Mouse (Mus musculus) hindbrain, embryonic 13.5 days (tissue): ENCODE measurements around the gene Retreg2. TPM values are rescaled to one million over a fixed set of nuclear protein-coding genes. Genes with fewer than 3 reads are reported as not detected.

Source experiments
- ATAC-seq: fragments of 200-750 bp; cut with Nextera tagmentation; 2 replicates; pipeline ENCODE4 v1.8.0; 2017; ENCODE audit warnings: moderate TSS enrichment; ENCODE audit not compliant: low FRiP score
- H3K27ac ChIP-seq: fragments of 300-500 bp; sonication (generic); 2 replicates; pipeline ENCODE4 v1.5.1; 2015; ENCODE audit warnings: inconsistent platforms, mild to moderate bottlenecking, moderate library complexity
- H3K27me3 ChIP-seq: fragments of 300-500 bp; sonication (generic); 2 replicates; pipeline ENCODE4 v1.6.1; 2015; ENCODE audit warnings: mild to moderate bottlenecking, inconsistent platforms
- H3K36me3 ChIP-seq: fragments of 300-500 bp; sonication (generic); 2 replicates; pipeline ENCODE4 v1.6.1; 2015; ENCODE audit warnings: mild to moderate bottlenecking, inconsistent platforms
- H3K4me1 ChIP-seq: fragments of 300-500 bp; sonication (generic); replicated peaks from 2 replicates; pipeline ENCODE4 v1.6.1; 2015; ENCODE audit warnings: inconsistent platforms
- H3K4me2 ChIP-seq: fragments of 300-500 bp; sonication (generic); 2 replicates; pipeline ENCODE4 v1.6.1; 2015; ENCODE audit warnings: inconsistent platforms, mild to moderate bottlenecking, moderate library complexity
- H3K4me3 ChIP-seq: fragments of 300-500 bp; sonication (generic); 2 replicates; pipeline ENCODE4 v1.5.1; 2015; ENCODE audit warnings: mild to moderate bottlenecking, inconsistent platforms
- H3K9ac ChIP-seq: fragments of 300-500 bp; sonication (generic); 2 replicates; pipeline ENCODE4 v1.6.1; 2015; ENCODE audit warnings: mild to moderate bottlenecking, inconsistent platforms
- H3K9me3 ChIP-seq: fragments of 300-500 bp; sonication (generic); 2 replicates; pipeline ENCODE4 v1.6.1; 2016; ENCODE audit warnings: inconsistent platforms
- WGBS: fragments of 180-500 bp; shearing (Covaris S2); methylation state at CpG from one replicate; pipeline ENCODE4 v1.1.7; 2015; 5-methylcytosine and 5-hydroxymethylcytosine counted together
- polyA plus RNA-seq: library from polyadenylated mRNA; unstranded; fragments of >200 nt; fragmentation: Nextera tagmentation; extraction: Ambion mirVana; gene quantifications from 2 replicates; pipeline ENCODE4 v1.2.1, GENCODE M21; 2015

Retreg2 gene
- polyA plus RNA-seq, 1 experiment from 2014 or later = 106 TPM

DNA sequence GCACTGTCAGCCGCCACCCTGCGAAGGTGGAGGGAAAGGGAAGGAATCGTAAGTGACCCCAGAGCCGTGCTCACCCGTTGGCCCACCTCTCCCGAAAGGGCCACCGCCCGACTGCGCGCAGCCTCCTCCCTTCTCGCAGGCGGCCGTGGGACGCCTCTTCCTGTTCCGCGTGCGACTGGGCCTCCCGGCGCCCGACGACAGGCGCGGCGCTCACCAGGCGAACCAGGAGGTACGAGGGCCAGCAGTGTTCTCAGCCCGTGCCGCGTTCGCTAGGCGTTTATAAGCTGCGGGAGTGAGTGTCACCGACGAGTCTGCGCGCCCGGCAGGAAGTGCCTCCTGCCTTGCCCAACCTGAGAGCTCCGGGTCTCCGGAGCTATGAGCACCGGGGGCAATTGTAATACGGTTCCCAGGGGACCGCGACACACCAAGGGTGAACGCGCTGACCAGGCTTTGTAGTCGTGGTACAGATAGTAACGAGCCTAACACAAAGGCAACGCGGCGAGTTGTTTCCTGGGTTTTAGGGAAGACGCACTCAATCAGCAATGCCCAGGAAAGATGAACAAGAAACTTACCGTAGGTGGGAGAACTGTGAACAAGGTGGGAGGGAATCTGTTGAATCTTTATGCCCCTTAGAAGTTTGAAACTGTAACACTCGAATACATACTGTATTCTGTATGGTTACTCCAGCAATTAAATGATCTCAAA, 940 bp upstream of the Retreg2 start:
- no peaks in the 10 kb centered on the region for H3K27me3 ChIP-seq
- H3K27ac ChIP-seq = peak overlapping the region; percentile 98
- H3K36me3 ChIP-seq = peaks cover 56% of the 10 kb centered on the region
- peak overlapping the region; percentile 70 for H3K4me3 ChIP-seq
- ATAC-seq = 0 out of 2 replicates have a peak, but pooled peaks have one; percentile 14
- H3K9me3 ChIP-seq = no peaks in the 10 kb centered on the region
- peak overlapping the region; percentile 91 for H3K9ac ChIP-seq
- peaks cover 51% of the 10 kb centered on the region for H3K4me1 ChIP-seq
- WGBS = under 1% methylated on average over 53 of the region's 53 CpGs
- peak overlapping the region; percentile 87 for H3K4me2 ChIP-seq

DNA sequence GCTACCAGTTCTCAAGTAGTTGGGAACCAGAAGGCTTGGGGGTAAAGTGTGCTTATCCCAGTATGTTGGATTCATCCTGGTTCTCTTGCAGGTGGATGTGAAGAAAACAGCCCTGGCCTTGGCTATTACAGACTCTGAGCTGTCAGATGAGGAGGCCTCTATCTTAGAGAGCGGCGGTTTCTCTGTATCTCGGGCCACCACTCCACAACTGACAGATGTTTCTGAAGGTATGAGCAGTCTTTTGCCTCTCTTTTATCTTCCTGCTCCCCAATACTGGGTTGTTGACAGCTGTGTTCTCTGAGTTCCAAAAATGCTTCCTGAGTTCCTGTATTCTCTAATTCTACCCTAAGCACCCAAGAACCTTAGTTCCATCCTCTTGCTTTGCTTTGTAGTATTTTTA, 3.0 kb downstream of the Retreg2 start:
- ATAC-seq = no peak
- Histone ChIP-seq H3K4me1 (peaks cover 35% of the 10 kb centered on the region), H3K27ac (no peak overlapping the region), H3K4me2 (no peak overlapping the region), H3K27me3 (no peaks in the 10 kb centered on the region), H3K9me3 (no peaks in the 10 kb centered on the region), H3K9ac (no peak overlapping the region), H3K4me3 (no peak overlapping the region), H3K36me3 (peaks cover 54% of the 10 kb centered on the region)
- WGBS = 87% methylated on average over 3 of the region's 3 CpGs

DNA sequence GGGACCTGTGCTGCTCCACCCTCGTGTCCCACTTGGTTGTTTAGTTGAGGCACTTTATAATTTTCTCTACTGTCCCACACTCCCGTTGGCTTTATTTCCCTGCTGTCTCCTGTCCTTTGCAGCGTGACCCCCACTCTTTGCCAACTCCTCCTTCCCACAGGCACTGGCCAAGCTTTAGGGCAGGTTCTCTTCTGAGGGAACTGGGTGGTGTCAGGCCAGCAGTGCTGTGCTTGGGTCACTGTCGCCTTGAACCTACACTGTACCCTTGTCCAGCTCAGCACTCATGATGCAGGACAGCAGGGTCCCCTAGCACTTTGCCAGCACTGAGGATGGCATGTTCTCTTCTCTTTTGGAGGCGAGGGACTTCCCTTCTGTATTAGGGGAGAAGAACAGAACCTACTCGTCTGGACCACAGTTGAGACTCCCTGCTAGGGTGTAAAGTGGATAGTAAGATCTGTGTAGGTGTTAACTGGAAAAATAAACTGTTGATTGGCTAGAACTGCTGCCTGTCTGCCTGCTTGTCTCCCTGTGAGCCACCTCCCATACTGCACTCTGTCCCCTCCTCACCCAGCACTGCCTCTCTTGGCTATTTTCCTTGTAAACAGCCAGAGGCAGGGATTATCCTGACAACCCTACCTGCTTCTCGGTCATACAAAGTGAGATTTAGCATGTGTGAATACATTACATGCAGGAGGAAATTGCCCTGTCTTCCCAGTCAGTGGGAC, 5.0 kb downstream of the Retreg2 start:
- peaks cover 54% of the 10 kb centered on the region for H3K36me3 ChIP-seq

DNA sequence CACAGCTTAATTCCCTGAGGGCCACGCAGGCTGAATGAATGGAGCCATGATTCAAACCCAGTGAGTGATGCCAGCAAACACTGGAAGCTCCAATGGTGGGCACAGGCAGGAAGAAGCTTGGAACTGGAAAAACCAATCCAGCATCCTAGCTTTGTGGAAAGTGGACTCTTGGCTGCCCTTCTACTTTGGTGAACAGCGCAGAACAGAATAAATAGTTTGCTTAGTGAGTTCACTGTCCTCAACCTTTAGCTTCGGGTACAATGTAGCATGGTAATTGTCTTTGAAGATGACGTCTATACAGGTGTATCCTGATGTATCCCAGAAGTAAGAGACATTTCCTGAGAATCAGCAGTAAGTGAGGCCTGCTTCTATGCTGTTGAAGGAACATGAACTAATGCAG, 6.1 kb downstream of the Retreg2 start:
- Histone ChIP-seq H3K9ac (no peak overlapping the region), H3K36me3 (peaks cover 54% of the 10 kb centered on the region), H3K4me2 (no peak overlapping the region), H3K4me3 (no peak overlapping the region), H3K27ac (no peak overlapping the region), H3K4me1 (peaks cover 14% of the 10 kb centered on the region), H3K27me3 (no peaks in the 10 kb centered on the region), H3K9me3 (no peaks in the 10 kb centered on the region)
- ATAC-seq = no peak
- 95% methylated on average over 4 of the region's 4 CpGs for WGBS

More for the DNA sequence above, 5.0 kb downstream of the Retreg2 start:
- Histone ChIP-seq H3K4me3 (no peak overlapping the region), H3K27ac (no peak overlapping the region), H3K4me1 (peaks cover 19% of the 10 kb centered on the region), H3K9ac (no peak overlapping the region), H3K9me3 (no peaks in the 10 kb centered on the region), H3K4me2 (no peak overlapping the region), H3K27me3 (no peaks in the 10 kb centered on the region)
- ATAC-seq = no peak
- WGBS = 88% methylated on average over 7 of the region's 7 CpGs

DNA sequence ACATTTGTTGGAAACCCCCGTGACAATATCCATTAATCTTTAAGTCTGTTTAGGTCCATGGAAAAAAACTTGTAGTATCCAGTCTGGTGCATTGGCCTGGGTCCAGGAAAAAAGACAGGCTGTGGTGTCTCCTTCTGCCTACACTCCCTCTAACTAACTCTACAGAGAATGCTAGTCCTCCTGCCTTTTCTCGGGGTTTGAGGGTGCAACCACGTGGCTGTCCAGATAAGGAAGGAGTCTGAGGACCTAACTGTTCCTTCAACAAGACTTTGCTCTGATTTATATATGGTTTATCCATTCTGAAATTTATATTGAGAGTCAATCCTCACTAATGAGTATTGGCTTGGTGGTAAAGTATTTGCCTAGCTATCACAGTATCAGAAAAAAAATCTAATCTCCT, 13.3 kb downstream of the Retreg2 start:
- H3K36me3 ChIP-seq = no peaks in the 10 kb centered on the region
- H3K9ac ChIP-seq = no peak overlapping the region
- no peaks in the 10 kb centered on the region for H3K27me3 ChIP-seq
- no peak overlapping the region for H3K4me2 ChIP-seq
- ATAC-seq = no peak
- H3K9me3 ChIP-seq = no peaks in the 10 kb centered on the region
- 71% methylated on average over 3 of the region's 3 CpGs for WGBS
- no peak overlapping the region for H3K4me3 ChIP-seq
- H3K4me1 ChIP-seq = no peaks in the 10 kb centered on the region
- no peak overlapping the region for H3K27ac ChIP-seq

DNA sequence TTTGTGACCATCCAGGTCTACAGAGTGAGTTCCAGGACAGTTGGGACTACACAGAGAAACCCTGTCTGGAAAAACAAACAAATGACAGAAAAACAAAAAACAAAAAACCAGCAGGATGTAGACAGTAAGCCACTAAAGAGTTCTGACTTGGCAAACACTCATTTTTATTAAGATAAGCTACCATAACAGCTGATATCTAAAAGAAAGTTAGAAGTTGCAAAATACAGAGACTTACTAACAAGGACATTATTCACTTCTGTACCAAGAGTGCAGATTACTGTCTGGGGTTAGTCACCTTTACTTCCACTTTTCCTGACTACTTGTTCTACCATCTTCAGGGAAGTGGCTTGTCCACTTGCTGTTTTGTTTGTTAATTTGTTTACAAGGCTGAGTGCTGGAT, 16.4 kb downstream of the Retreg2 start:
- no peak overlapping the region for H3K4me2 ChIP-seq
- no peaks in the 10 kb centered on the region for H3K27me3 ChIP-seq
- H3K4me1 ChIP-seq = no peaks in the 10 kb centered on the region
- no peak overlapping the region for H3K9ac ChIP-seq
- no peak overlapping the region for H3K4me3 ChIP-seq
- H3K36me3 ChIP-seq = no peaks in the 10 kb centered on the region
- H3K27ac ChIP-seq = no peak overlapping the region
- H3K9me3 ChIP-seq = no peaks in the 10 kb centered on the region
- ATAC-seq = no peak

DNA sequence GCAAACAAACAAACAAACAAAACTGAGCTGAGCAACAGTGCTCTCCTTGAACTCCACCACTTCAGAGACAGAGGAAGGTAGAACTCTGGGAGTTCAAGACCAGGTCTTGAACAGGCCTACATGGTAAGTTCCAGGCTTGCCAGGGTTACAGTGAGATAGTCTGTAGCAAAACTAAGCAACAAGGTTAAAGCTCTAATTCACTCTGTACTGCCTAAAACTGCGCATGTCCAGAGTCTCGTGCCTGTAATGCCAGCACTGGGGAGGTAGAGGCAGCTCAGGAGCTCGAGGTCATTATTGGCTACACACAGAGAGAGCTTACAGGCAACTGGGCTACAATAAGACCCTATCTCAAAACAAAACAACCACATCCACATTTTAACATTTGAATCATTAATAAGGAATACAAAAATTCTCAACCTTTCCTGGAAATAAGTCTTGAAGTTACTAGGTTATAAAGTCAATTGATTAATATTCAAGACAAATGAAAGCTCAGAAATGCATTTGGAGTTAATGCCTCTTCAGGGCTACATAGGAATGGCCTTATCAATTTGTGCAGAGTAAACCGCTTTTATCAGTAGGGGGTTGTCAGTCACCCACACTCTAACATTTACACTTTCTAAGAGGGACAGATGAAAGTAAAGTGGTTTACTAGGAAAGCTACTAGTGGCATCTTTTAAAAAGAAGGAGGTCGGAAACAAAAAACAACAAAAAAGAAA, 17.1 kb downstream of the Retreg2 start:
- Histone ChIP-seq H3K4me3 (no peak overlapping the region), H3K9ac (no peak overlapping the region), H3K27ac (no peak overlapping the region), H3K27me3 (no peaks in the 10 kb centered on the region), H3K4me1 (no peaks in the 10 kb centered on the region), H3K36me3 (no peaks in the 10 kb centered on the region), H3K9me3 (no peaks in the 10 kb centered on the region), H3K4me2 (no peak overlapping the region)
- WGBS = 73% methylated on average over 5 of the region's 5 CpGs
- no peak for ATAC-seq

DNA sequence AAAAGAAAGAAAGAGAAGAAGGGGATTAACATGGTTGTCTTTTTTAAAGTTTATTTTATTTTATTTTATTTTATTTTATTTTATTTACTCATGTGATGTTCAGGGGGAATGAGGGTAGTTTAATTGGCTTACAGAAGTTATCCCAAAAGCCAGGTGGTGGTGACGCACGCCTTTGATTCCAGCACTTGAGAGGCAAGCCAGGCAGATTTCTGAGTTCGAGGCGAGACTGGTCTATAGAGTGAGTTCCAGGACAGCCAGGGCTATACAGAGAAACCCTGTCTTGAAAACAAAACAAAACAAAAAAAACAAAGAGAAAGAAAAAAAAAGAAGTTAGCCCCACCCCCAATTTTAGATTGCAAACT, 17.7 kb downstream of the Retreg2 start:
- H3K27me3 ChIP-seq = no peaks in the 10 kb centered on the region
- WGBS = 84% methylated on average over 4 of the region's 4 CpGs
- H3K9ac ChIP-seq = no peak overlapping the region
- no peak overlapping the region for H3K4me3 ChIP-seq
- no peak for ATAC-seq
- no peaks in the 10 kb centered on the region for H3K36me3 ChIP-seq
- no peaks in the 10 kb centered on the region for H3K4me1 ChIP-seq
- H3K4me2 ChIP-seq = no peak overlapping the region
- H3K27ac ChIP-seq = no peak overlapping the region
- H3K9me3 ChIP-seq = no peaks in the 10 kb centered on the region

DNA sequence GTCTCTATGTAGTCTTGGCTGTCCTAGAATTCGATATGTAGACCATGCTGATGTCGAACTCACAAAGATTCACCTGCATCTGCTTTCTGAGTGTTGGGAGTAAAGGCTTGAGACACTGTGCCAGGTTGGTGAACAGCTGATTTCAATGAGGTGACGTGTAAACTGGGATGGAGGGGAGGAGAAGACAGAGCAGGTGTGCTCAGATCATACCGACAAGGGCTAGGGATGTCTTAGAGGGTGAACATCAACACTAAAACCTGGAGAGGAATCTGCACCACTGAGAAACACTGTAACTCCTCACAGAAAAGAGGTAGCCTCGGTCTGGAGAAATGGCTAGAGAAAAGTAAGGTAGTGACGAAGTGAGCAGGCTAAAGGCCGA, 25.5 kb downstream of the Retreg2 start:
- peak; percentile 53 for ATAC-seq
- peaks cover 15% of the 10 kb centered on the region for H3K4me1 ChIP-seq
- WGBS = 8% methylated on average over 7 of the region's 7 CpGs
- peak overlapping the region; percentile 56 for H3K27ac ChIP-seq
- peaks cover 30% of the 10 kb centered on the region for H3K36me3 ChIP-seq
- peak overlapping the region; percentile 76; the same call in 1 of the 2 replicates for H3K9ac ChIP-seq
- no peaks in the 10 kb centered on the region for H3K9me3 ChIP-seq
- peak overlapping the region; percentile 72 for H3K4me3 ChIP-seq
- H3K4me2 ChIP-seq = peak overlapping the region; percentile 75
- no peaks in the 10 kb centered on the region for H3K27me3 ChIP-seq

DNA sequence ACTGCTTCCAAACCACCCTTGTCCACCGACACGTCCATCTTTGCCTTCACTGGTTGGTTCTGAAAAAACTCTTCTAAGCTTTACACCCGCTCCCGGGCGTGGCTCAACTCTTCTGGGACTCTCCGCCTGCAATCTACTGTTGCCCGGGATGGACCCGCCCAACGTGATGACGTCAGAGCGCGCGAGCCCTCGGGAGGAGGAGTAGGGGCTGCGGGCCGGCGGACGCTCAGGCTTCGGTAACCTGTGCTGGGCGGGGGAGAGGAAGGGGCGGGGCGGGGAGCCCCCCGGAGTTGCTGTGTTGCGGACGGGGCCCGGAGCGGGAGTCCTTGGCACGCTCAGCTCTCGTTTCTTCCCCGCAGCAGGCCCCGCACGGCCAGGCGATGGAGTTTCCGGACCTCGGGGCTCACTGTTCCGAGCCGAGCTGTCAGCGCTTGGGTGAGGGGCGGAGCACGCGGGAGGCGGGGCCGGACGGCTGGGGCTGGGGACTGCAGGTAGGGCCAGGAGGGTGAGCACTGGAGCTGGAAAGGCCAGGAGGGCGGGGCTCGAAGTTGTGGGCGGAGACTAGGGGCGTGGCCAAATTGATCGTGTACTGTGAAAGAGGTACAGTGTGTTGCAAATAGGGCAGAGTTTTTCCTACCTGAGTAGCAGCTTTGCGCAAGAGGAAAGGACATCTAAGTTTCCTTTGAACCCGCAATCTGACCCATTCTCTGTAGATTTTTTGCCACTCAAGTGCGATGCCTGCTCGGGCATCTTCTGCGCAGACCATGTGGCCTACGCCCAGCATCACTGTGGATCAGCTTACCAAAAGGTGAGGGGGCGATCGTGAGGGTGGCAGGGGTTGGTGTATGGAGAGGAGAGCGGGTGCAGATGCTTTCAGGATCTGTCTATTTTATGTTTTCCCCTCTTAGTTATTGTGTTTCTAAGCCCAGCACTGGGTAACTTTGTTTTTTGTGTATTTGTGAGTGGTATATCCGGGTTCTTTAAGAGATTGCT, 26.2 kb downstream of the Retreg2 start, which contains the start of gene Zfand2b:
Zfand2b (plus strand) TSS at position 175 of the 993 bp plus-strand sequence.
- peak within 1 kb of the TSS; percentile 76 for H3K9ac ChIP-seq
- peaks cover 15% of the 10 kb centered on the region for H3K4me1 ChIP-seq
- H3K36me3 ChIP-seq = peaks cover 36% of the 10 kb centered on the region
- no peaks in the 10 kb centered on the region for H3K27me3 ChIP-seq
- H3K27ac ChIP-seq = peak within 1 kb of the TSS; percentile 94
- peak within 1 kb of the TSS; percentile 75 for H3K4me2 ChIP-seq
- ATAC-seq = peak; percentile 96
- WGBS = under 1% methylated on average over 58 of the region's 59 CpGs
- no peaks in the 10 kb centered on the region for H3K9me3 ChIP-seq
- H3K4me3 ChIP-seq = peak within 1 kb of the TSS; percentile 72

DNA sequence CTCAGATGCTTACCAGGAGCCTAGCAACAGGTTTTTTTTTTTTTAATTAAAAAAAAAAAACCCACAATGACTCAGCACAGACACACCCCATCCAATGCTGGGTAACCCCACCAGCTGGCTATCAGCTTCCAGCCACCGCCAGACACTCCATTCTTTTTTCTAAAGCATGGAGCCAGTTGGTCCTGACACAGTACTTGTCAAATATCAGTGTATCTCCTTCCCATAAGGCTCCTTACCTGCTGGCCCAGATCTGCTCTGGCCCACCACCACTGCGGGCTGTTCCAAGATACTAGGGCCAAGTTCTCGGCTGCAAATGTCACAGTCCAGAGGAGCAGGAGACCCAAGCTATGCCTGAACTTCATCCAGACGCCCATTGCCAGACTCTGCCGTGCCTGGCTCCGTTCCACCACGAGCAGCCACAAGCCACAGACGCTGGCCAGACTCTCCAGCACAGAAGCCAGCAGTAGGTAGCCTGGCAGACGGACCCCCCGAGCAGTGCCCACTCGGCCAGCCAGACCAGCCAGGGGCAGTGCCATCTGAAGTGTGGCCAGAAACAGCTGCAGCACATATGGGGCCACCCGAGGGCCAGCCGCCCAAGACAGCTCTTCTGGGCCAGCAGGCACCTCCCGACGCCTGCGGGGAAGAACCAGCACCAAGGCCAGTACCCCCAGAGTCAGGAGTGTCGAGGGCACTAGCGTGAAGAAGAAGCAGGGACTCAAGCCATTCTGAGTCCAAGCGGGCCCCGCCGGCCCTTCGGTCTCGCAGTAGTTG, 36.9 kb downstream of the Retreg2 start:
- Histone ChIP-seq H3K27me3 (no peaks in the 10 kb centered on the region), H3K4me1 (peaks cover 30% of the 10 kb centered on the region), H3K36me3 (peaks cover 69% of the 10 kb centered on the region), H3K27ac (peak overlapping the region; percentile 81), H3K4me2 (peak overlapping the region; percentile 100), H3K9me3 (no peaks in the 10 kb centered on the region), H3K4me3 (peak overlapping the region; percentile 59), H3K9ac (peak overlapping the region; percentile 84)
- ATAC-seq = peak; percentile 60
- WGBS = 10% methylated on average over 23 of the region's 23 CpGs
